Mouse (Mus musculus) embryonic facial prominence, embryonic 15.5 days (tissue): ENCODE measurements around the gene Calu. TPM values are rescaled to one million over a fixed set of nuclear protein-coding genes. Genes with fewer than 3 reads are reported as not detected.
A peak's percentile ranks its signal among the peaks of the same experiment; 100 is the strongest.
"Not testable (repeated sequence)": the region's sequence is repeated elsewhere in the genome, so short reads cannot be mapped to it uniquely, and the experiment has no call there.

ENCODE experiments used
- ATAC-seq: fragments of 200-750 bp; cut with Nextera tagmentation; 2 replicates; pipeline ENCODE4 v1.8.0; 2017; ENCODE audit warnings: low read depth, moderate TSS enrichment; ENCODE audit not compliant: insufficient number of reproducible peaks, low FRiP score, low TSS enrichment
- H3K27ac ChIP-seq: fragments of 300-500 bp; sonication (generic); replicated peaks from 2 replicates; pipeline ENCODE4 v1.5.1; 2015; ENCODE audit warnings: mild to moderate bottlenecking, inconsistent platforms
- H3K27me3 ChIP-seq: fragments of 300-500 bp; sonication (generic); 2 replicates; pipeline ENCODE4 v1.6.1; 2015; ENCODE audit warnings: inconsistent platforms
- H3K36me3 ChIP-seq: fragments of 300-500 bp; sonication (generic); 2 replicates; pipeline ENCODE4 v1.6.1; 2015; ENCODE audit warnings: mild to moderate bottlenecking, inconsistent platforms
- H3K4me1 ChIP-seq: fragments of 300-500 bp; sonication (generic); 2 replicates; pipeline ENCODE4 v1.6.1; 2015; ENCODE audit warnings: inconsistent platforms
- H3K4me2 ChIP-seq: fragments of 300-500 bp; sonication (generic); replicated peaks from 2 replicates; pipeline ENCODE4 v1.6.1; 2015; ENCODE audit warnings: mild to moderate bottlenecking, inconsistent platforms
- H3K4me3 ChIP-seq: fragments of 300-500 bp; sonication (generic); replicated peaks from 2 replicates; pipeline ENCODE4 v1.5.1; 2015; ENCODE audit warnings: mild to moderate bottlenecking, inconsistent platforms
- H3K9ac ChIP-seq: fragments of 300-500 bp; sonication (generic); 2 replicates; pipeline ENCODE4 v1.6.1; 2015; ENCODE audit warnings: inconsistent platforms
- H3K9me3 ChIP-seq: fragments of 300-500 bp; sonication (generic); replicated peaks from 2 replicates; pipeline ENCODE4 v1.6.1; 2016; ENCODE audit warnings: inconsistent platforms
- WGBS: fragments of 180-500 bp; shearing (Covaris S2); methylation state at CpG from one replicate; pipeline ENCODE4 v1.1.7; 2015; 5-methylcytosine and 5-hydroxymethylcytosine counted together
- polyA plus RNA-seq: library from polyadenylated mRNA; unstranded; fragments of >200 nt; fragmentation: Nextera tagmentation; extraction: Ambion mirVana; gene quantifications from 2 replicates; pipeline ENCODE4 v1.2.1, GENCODE M21; 2015

Gene Calu
- polyA plus RNA-seq, 1 experiment from 2014 or later = 457 TPM

GRCm38 (mm10) chr6:29363129-29363515, 15.3 kb downstream of the Calu start:
- WGBS = 62% methylated on average over 3 of the region's 3 CpGs
- H3K36me3 ChIP-seq = peaks cover 41% of the 10 kb centered on the region
- peaks cover 32% of the 10 kb centered on the region for H3K4me1 ChIP-seq
- no peaks in the 10 kb centered on the region for H3K27me3 ChIP-seq
- no peaks in the 10 kb centered on the region for H3K9me3 ChIP-seq
- no peak overlapping the region for H3K4me3 ChIP-seq
- ATAC-seq = no peak
- H3K9ac ChIP-seq = no peak overlapping the region
- H3K27ac ChIP-seq = peak overlapping the region; percentile 63; the same call in 1 of the 2 replicates
- H3K4me2 ChIP-seq = no peak overlapping the region

DNA sequence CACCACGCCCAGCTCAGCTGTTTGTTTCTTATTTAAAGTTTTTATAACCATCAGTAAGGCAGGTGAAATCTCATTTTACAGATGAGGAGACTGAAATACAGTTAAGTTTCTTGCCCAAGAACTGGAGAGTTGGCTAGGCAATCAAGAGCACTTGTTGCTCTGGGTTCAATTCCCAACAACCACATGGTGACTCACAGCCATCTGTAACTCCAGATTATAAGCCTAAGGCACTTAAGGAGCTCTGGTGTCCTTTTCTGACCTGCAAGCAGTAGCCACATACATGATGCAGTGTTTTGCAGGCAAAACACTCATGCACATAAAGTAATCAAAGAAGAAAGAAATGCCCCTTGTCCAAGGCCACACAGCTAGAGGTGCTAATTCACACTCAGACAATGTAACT, 17.4 kb downstream of the Calu start:
- 93% methylated on average over 1 of the region's 1 CpGs for WGBS
- H3K27me3 ChIP-seq = no peaks in the 10 kb centered on the region
- H3K9me3 ChIP-seq = no peaks in the 10 kb centered on the region
- no peak overlapping the region for H3K4me2 ChIP-seq
- H3K4me3 ChIP-seq = no peak overlapping the region
- H3K27ac ChIP-seq = no peak overlapping the region
- no peak overlapping the region for H3K9ac ChIP-seq
- no peak for ATAC-seq
- peaks cover 23% of the 10 kb centered on the region for H3K4me1 ChIP-seq
- peaks cover 42% of the 10 kb centered on the region for H3K36me3 ChIP-seq

GRCm38 (mm10) chr6:29377386-29377785, 29.5 kb downstream of the Calu start:
- ATAC-seq = no peak
- Histone ChIP-seq H3K9ac (no peak overlapping the region), H3K36me3 (peaks cover 60% of the 10 kb centered on the region), H3K4me3 (no peak overlapping the region), H3K27me3 (no peaks in the 10 kb centered on the region), H3K4me2 (no peak overlapping the region), H3K27ac (no peak overlapping the region), H3K4me1 (no peaks in the 10 kb centered on the region), H3K9me3 (no peaks in the 10 kb centered on the region)
- WGBS = 87% methylated on average over 4 of the region's 4 CpGs

- Histone ChIP-seq H3K9me3 (no peaks in the 10 kb centered on the region), H3K9ac (no peak overlapping the region), H3K4me1 (no peaks in the 10 kb centered on the region), H3K36me3 (peaks cover 49% of the 10 kb centered on the region), H3K4me2 (no peak overlapping the region), H3K27ac (no peak overlapping the region), H3K4me3 (no peak overlapping the region), H3K27me3 (no peaks in the 10 kb centered on the region)
- no peak for ATAC-seq
- 92% methylated on average over 10 of the region's 10 CpGs for WGBS
Measured at GRCm38 (mm10) chr6:29378678-29379077, 30.8 kb downstream of the Calu start.

GRCm38 (mm10) chr6:29379954-29380353, 32.1 kb downstream of the Calu start:
- 93% methylated on average over 6 of the region's 6 CpGs for WGBS
- Histone ChIP-seq H3K27me3 (no peaks in the 10 kb centered on the region), H3K9ac (no peak overlapping the region), H3K27ac (no peak overlapping the region), H3K9me3 (no peaks in the 10 kb centered on the region), H3K4me1 (no peaks in the 10 kb centered on the region), H3K4me2 (no peak overlapping the region), H3K4me3 (no peak overlapping the region), H3K36me3 (peaks cover 37% of the 10 kb centered on the region)
- no peak for ATAC-seq

DNA sequence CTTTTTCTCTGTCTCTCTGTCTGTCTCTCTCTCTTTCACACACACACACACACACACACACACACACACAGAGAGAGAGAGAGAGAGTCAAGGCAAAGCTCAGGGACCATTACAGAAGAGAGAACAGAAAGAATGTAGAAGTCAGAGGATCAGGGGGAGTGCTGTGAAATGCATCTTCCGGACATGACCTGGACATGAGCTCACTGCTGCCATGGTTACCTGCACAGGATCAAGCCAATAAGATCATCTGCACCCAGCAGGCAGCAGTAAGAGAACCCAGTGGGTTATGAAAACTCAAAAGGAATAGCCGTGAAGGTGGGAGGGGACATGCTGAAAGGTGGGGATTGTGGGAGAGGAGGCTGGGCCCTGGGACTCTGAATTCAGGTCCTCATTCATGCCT, 34.6 kb downstream of the Calu start:
- no peak for ATAC-seq
- 55% methylated on average over 2 of the region's 2 CpGs for WGBS

GRCm38 (mm10) chr6:29388052-29388518, 40.2 kb downstream of the Calu start, which contains the start of gene Opn1sw:
Gene Opn1sw, minus strand, starts transcription at chr6:29388468.
- ATAC-seq = peak; percentile 73
- Histone ChIP-seq H3K36me3 (no peaks in the 10 kb centered on the region), H3K9ac (no peak within 1 kb of the TSS; the same call in 1 of the 2 replicates), H3K4me1 (peaks cover 24% of the 10 kb centered on the region), H3K4me3 (peak within 1 kb of the TSS; percentile 41), H3K4me2 (peak within 1 kb of the TSS; percentile 47), H3K27ac (peak within 1 kb of the TSS; percentile 86), H3K9me3 (no peaks in the 10 kb centered on the region), H3K27me3 (no peaks in the 10 kb centered on the region)
- WGBS = 3% methylated on average over 12 of the region's 12 CpGs

More for the DNA sequence above, 34.6 kb downstream of the Calu start:
- Histone ChIP-seq H3K27ac (no peak overlapping the region), H3K4me3 (no peak overlapping the region), H3K4me2 (no peak overlapping the region), H3K9ac (no peak overlapping the region), H3K36me3 (peaks cover 13% of the 10 kb centered on the region), H3K9me3 (no peaks in the 10 kb centered on the region), H3K4me1 (peaks cover 5% of the 10 kb centered on the region; the same call in 1 of the 2 replicates), H3K27me3 (no peaks in the 10 kb centered on the region)

- peaks cover 25% of the 10 kb centered on the region for H3K4me1 ChIP-seq
- H3K36me3 ChIP-seq = no peaks in the 10 kb centered on the region
- peak overlapping the region; percentile 47 for H3K4me2 ChIP-seq
- no peaks in the 10 kb centered on the region for H3K27me3 ChIP-seq
- no peak overlapping the region; the same call in 1 of the 2 replicates for H3K9ac ChIP-seq
- H3K27ac ChIP-seq = peak overlapping the region; percentile 86
- WGBS = 9% methylated on average over 11 of the region's 11 CpGs
- no peaks in the 10 kb centered on the region for H3K9me3 ChIP-seq
- peak overlapping the region; percentile 41 for H3K4me3 ChIP-seq
- peak; percentile 94 for ATAC-seq
Measured at GRCm38 (mm10) chr6:29388606-29389080, 40.8 kb downstream of the Calu start.

DNA sequence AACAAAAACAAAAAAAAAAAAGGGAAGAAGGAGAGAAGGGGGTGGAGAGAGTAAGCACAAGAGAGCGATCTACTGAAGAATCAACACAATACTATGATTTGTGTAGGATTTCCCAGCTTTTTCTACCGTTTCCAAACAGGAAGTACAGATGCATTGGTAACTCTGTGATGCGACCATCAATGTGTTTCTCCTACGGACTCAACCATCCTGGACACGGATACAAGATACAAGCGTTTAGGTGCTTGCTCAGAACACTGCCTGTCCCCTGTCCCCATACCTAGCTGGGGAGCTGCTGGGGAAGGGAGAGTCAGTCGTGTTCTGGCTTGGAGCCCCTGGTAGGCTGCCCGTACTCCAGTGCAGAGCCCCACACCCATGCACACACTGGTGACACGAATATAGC, 41.6 kb downstream of the Calu start:
- 0 out of 2 replicates have a peak, but pooled peaks cover 5% of the 10 kb centered on the region for H3K27me3 ChIP-seq
- no peaks in the 10 kb centered on the region for H3K36me3 ChIP-seq
- H3K27ac ChIP-seq = no peak overlapping the region
- peaks cover 27% of the 10 kb centered on the region for H3K4me1 ChIP-seq
- no peak overlapping the region for H3K4me2 ChIP-seq
- H3K9ac ChIP-seq = no peak overlapping the region
- ATAC-seq = no peak
- no peaks in the 10 kb centered on the region for H3K9me3 ChIP-seq
- no peak overlapping the region for H3K4me3 ChIP-seq
- 54% methylated on average over 9 of the region's 9 CpGs for WGBS

DNA sequence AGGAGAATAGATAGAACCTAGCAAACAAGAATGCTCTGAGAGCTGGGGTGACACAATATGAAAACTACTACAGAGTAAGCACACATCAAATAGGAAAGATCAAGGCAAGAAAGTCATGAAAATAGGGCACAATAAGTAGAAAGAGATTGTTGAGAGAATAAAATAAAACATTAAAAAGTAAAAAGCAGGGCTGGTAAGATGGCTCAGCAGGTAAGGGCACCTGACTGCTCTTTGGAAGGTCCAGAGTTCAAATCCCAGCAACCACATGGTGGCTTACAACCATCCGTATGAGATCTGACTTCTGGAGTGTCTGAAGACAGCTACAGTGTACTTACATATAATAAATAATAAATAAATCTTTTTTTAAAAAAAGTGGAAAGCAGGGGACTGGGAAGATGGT, 42.6 kb downstream of the Calu start:
- not testable (repeated sequence) for H3K9ac ChIP-seq, H3K36me3 ChIP-seq, H3K9me3 ChIP-seq, ATAC-seq, H3K27ac ChIP-seq, H3K4me2 ChIP-seq, H3K4me3 ChIP-seq
- Histone ChIP-seq H3K27me3 (peaks cover 10% of the 10 kb centered on the region; the same call in 1 of the 2 replicates), H3K4me1 (peaks cover 28% of the 10 kb centered on the region)
- 83% methylated on average over 1 of the region's 1 CpGs for WGBS

DNA sequence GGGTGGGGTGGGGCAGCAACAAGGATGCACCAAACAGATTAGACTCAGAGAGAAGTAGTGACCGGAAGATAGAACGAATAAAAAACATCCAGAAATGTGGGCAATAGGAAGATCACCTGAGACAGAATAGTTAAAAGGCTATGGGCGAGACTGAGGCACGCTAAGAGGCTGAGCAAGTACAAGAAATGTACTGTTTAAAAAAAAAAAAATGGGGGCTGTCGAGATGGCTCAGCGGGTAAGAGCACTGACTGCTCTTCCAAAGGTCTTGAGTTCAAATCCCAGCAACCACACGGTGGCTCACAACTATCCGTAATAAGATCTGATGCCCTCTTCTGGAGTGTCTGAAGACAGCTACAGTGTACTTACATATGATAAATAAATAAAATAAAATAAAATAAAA, 43.4 kb downstream of the Calu start:
- H3K9me3 ChIP-seq, H3K27ac ChIP-seq, H3K9ac ChIP-seq, H3K36me3 ChIP-seq, H3K4me2 ChIP-seq, ATAC-seq, H3K4me3 ChIP-seq: not testable (repeated sequence)
- WGBS = 74% methylated on average over 8 of the region's 8 CpGs
- peaks cover 10% of the 10 kb centered on the region; the same call in 1 of the 2 replicates for H3K27me3 ChIP-seq
- peaks cover 34% of the 10 kb centered on the region for H3K4me1 ChIP-seq

DNA sequence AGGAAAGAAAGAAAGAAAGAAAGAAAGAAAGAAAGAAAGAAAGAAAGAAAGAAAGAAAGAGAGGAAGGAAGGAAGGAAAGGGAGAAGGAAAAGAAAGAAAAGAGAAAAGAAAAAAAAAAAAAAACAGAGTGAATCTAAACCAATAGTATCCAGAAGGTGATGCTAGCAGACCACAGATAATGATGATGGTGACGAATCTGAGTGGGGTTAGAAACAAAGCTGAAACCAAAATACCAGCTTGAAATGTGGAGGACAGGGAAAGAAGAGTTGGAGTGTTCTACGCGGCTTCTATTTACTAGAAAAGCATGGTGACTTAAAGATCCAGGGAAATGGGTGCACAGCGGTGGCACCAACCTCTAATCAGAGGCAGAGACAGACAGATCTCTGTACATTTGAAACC, 43.9 kb downstream of the Calu start:
- Histone ChIP-seq H3K9ac (no peak overlapping the region), H3K9me3 (no peaks in the 10 kb centered on the region), H3K4me3 (no peak overlapping the region), H3K27me3 (peaks cover 10% of the 10 kb centered on the region; the same call in 1 of the 2 replicates), H3K36me3 (no peaks in the 10 kb centered on the region), H3K4me1 (peaks cover 33% of the 10 kb centered on the region), H3K27ac (no peak overlapping the region), H3K4me2 (no peak overlapping the region)
- no peak for ATAC-seq
- 71% methylated on average over 4 of the region's 4 CpGs for WGBS
